Mouse (Mus musculus): ENCODE measurements at regions not wholly inside any gene's neighbourhood (a gene's known extent, or its start where the extent isn't known, plus 50 kb on each side); places are given as distances from the start of the nearest gene placed in this dataset.

- DNase-seq (ENCODE audit: low read depth, low spot score), result no peak
Observed at GRCm38 (mm10) chr3:37976566-37976965, 252.3 kb upstream of the Gm5148 start.

GRCm38 (mm10) chr3:37975194-37975756, 251.0 kb upstream of the Gm5148 start:
- DNase-seq (ENCODE audit: low read depth, low spot score), result no peak

GRCm38 (mm10) chr3:37972931-37973330, 248.6 kb upstream of the Gm5148 start:
- no peak for DNase-seq (ENCODE audit: low read depth, low spot score)

- DNase-seq (ENCODE audit: low read depth, low spot score), result no peak
Observed at GRCm38 (mm10) chr3:37971240-37971639, 246.9 kb upstream of the Gm5148 start.

- DNase-seq (ENCODE audit: low read depth, low spot score), result no peak
Observed at GRCm38 (mm10) chr3:37968654-37969053, 244.4 kb upstream of the Gm5148 start.

GRCm38 (mm10) chr3:37965221-37965620, 240.9 kb upstream of the Gm5148 start:
- DNase-seq (ENCODE audit: low read depth, low spot score), result no peak

GRCm38 (mm10) chr3:37964083-37964482, 239.8 kb upstream of the Gm5148 start:
- no peak for DNase-seq (ENCODE audit: low read depth, low spot score)

- no peak for DNase-seq (ENCODE audit: low read depth, low spot score)
Observed at GRCm38 (mm10) chr3:37962811-37963210, 238.5 kb upstream of the Gm5148 start.

GRCm38 (mm10) chr3:37962043-37962810, 237.9 kb upstream of the Gm5148 start:
- no peak for DNase-seq (ENCODE audit: low read depth, low spot score)

GRCm38 (mm10) chr3:37958361-37958978, 234.2 kb upstream of the Gm5148 start:
- no peak for DNase-seq (ENCODE audit: low read depth, low spot score)

GRCm38 (mm10) chr3:37956543-37956942, 232.3 kb upstream of the Gm5148 start:
- DNase-seq (ENCODE audit: low read depth, low spot score), result no peak

GRCm38 (mm10) chr3:37952891-37953290, 228.6 kb upstream of the Gm5148 start:
- no peak for DNase-seq (ENCODE audit: low read depth, low spot score)

- DNase-seq (ENCODE audit: low read depth, low spot score), result no peak
Observed at GRCm38 (mm10) chr3:37952251-37952650, 228.0 kb upstream of the Gm5148 start.

GRCm38 (mm10) chr3:37943661-37944060, 219.4 kb upstream of the Gm5148 start:
- no peak for DNase-seq (ENCODE audit: low read depth, low spot score)

GRCm38 (mm10) chr3:37940016-37940415, 215.7 kb upstream of the Gm5148 start:
- DNase-seq (ENCODE audit: low read depth, low spot score), result no peak

GRCm38 (mm10) chr3:37938870-37939269, 214.6 kb upstream of the Gm5148 start:
- no peak for DNase-seq (ENCODE audit: low read depth, low spot score)

GRCm38 (mm10) chr3:37938284-37938596, 213.9 kb upstream of the Gm5148 start:
- DNase-seq (ENCODE audit: low read depth, low spot score), result no peak

- DNase-seq (ENCODE audit: low read depth, low spot score), result no peak
Observed at GRCm38 (mm10) chr3:37937381-37938283, 213.3 kb upstream of the Gm5148 start.

- no peak for DNase-seq (ENCODE audit: low read depth, low spot score)
Observed at GRCm38 (mm10) chr3:37936251-37936931, 212.1 kb upstream of the Gm5148 start.

GRCm38 (mm10) chr3:37934905-37935708, 210.8 kb upstream of the Gm5148 start:
- no peak for DNase-seq (ENCODE audit: low read depth, low spot score)

GRCm38 (mm10) chr3:37934236-37934635, 209.9 kb upstream of the Gm5148 start:
- DNase-seq (ENCODE audit: low read depth, low spot score), result no peak
